Mouse (Mus musculus) gastrocnemius, postnatal 14 days (tissue): ENCODE results near the gene Engase. TPM values are rescaled to one million over a fixed set of nuclear protein-coding genes. Genes with fewer than 3 reads are reported as not detected.

Experiments used
- DNase-seq: peaks from one replicate; pipeline ENCODE4 v3.0.0; 2021; ENCODE audit warnings: mixed read lengths
- intact Hi-C: fragments of 180-260 bp; cut with DNase I; formaldehyde crosslinking; loops from one replicate; pipeline ENCODE4 v1.15.1; 2025; ENCODE audit warnings: low total_unique reads
- total RNA-seq, 2 experiments: library from RNA; stranded (reverse); gene quantifications; 2 replicates each; pipeline ENCODE4 v1.2.3; 2021

Engase gene
- total RNA-seq, 2 experiments from 2014 or later = 13.1 to 13.5 TPM

- intact Hi-C loops = no loop called here
- DNase-seq = no peak
Measured at GRCm38 (mm10) chr11:118485338-118485737, 8.7 kb downstream of the Engase start.

GRCm38 (mm10) chr11:118485780-118486179 is 9.2 kb downstream of the Engase start:
- intact Hi-C loops = no loop called here
- no peak for DNase-seq

GRCm38 (mm10) chr11:118486281-118486680 is 9.7 kb downstream of the Engase start:
- intact Hi-C loops = no loop called here
- DNase-seq = no peak

- no peak for DNase-seq
- intact Hi-C loops = no loop called here
Measured at GRCm38 (mm10) chr11:118486881-118487772, 10.5 kb downstream of the Engase start.

GRCm38 (mm10) chr11:118488191-118488906 is 11.7 kb downstream of the Engase start:
- intact Hi-C loops = no loop called here
- no peak for DNase-seq

- DNase-seq = no peak
- intact Hi-C loops = no loop called here
Measured at GRCm38 (mm10) chr11:118488907-118489270, 12.3 kb downstream of the Engase start.

GRCm38 (mm10) chr11:118490566-118491218 is 14.1 kb downstream of the Engase start:
- intact Hi-C loops = loop anchor here (2.0 kb wide), 1 partner anchor 46 kb away; no protein-coding TSS in a partner anchor
- DNase-seq = peak; percentile 90

- intact Hi-C loops = loop anchor here (2.0 kb wide), 1 partner anchor 46 kb away; no protein-coding TSS in a partner anchor
- no peak for DNase-seq
Measured at GRCm38 (mm10) chr11:118491230-118491629, 14.6 kb downstream of the Engase start.

GRCm38 (mm10) chr11:118493458-118493857 is 16.8 kb downstream of the Engase start:
- intact Hi-C loops = no loop called here
- no peak for DNase-seq

GRCm38 (mm10) chr11:118494001-118494737 is 17.5 kb downstream of the Engase start:
- intact Hi-C loops = no loop called here
- no peak for DNase-seq

- no peak for DNase-seq
- intact Hi-C loops = no loop called here
Measured at GRCm38 (mm10) chr11:118495065-118495464, 18.4 kb downstream of the Engase start.

GRCm38 (mm10) chr11:118496066-118496689 is 19.5 kb downstream of the Engase start:
- no peak for DNase-seq
- intact Hi-C loops = no loop called here

GRCm38 (mm10) chr11:118502990-118503389 is 26.4 kb downstream of the Engase start:
- DNase-seq = no peak
- intact Hi-C loops = no loop called here

GRCm38 (mm10) chr11:118503418-118504179 is 27.0 kb downstream of the Engase start:
- no peak for DNase-seq

GRCm38 (mm10) chr11:118504180-118504454 is 27.5 kb downstream of the Engase start:
- intact Hi-C loops = no loop called here
- DNase-seq = no peak

More at GRCm38 (mm10) chr11:118503418-118504179, 27.0 kb downstream of the Engase start:
- intact Hi-C loops = no loop called here

GRCm38 (mm10) chr11:118507095-118507494 is 30.5 kb downstream of the Engase start:
- intact Hi-C loops = no loop called here
- DNase-seq = no peak

GRCm38 (mm10) chr11:118507904-118508303 is 31.3 kb downstream of the Engase start:
- intact Hi-C loops = no loop called here
- DNase-seq = peak; percentile 68

GRCm38 (mm10) chr11:118508341-118508740 is 31.7 kb downstream of the Engase start:
- intact Hi-C loops = no loop called here
- DNase-seq = no peak
